Mouse (Mus musculus): ENCODE data around the gene Timp4.

Timp4 gene

DNA sequence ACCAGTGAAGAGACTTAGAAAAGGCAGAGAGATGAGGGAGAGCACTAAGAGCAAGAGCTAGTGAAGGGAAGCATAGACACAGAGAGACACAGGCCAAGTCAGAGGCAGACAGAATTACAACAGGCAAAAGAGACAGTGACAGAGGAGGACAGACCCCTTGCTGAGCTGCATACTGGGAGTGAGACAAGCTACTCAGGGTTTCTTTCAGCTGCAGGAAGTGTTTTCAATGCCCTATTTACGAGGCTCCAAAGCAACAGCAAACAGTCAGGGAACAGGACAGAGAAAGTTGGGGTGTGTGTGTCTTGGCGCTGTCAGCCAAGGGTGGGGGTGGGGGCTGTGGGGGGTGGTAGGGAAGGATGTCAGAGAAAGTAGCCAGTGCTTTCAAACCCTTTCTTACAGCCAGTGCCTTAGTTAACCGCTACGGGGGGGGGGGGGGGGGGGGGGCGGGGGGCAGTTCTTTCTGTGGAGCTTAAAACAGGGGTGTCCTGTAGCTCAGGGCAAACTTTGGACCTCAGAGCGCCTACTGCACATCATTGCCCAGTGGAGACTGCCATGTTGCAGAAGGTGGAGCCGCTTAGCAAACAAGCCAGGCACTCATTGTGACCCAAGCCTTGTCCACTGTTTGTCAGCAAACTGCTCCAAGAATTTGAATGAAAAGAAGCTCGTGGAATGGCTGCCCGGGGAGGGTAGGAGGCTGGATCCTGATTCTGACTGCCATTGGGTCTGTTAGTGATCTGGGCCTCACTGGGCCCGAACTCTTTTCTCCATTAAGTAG lies at the start of gene Timp4:
Timp4 (minus strand) TSS at position 107 of the 775 bp plus-strand sequence.
- CTCF ChIA-PET: interaction anchor here (0.7 kb wide), 1 partner anchor 29 kb away, joined by 3 read pairs; no protein-coding TSS in a partner anchor

DNA sequence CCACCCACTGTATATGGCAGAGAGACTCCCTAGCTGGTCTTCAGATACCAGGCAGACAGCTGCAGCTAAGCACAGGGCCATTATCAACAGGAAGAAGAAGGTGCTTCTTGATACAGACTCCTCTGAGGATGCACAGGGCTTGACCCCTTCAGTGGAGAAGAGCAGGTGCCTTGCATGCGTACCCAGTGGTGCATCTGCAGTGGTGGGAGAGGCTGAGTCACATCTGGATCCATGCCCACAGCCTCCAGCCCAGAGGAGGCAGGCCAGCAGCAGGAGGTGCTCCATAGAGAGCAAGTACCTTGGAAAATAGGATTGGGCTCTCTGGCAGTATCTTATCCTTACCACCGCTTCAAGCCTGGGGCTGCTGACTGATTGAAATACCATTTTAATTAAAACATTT lies 41.9 kb upstream of the Timp4 start:
- CTCF ChIA-PET: no interaction called here

DNA sequence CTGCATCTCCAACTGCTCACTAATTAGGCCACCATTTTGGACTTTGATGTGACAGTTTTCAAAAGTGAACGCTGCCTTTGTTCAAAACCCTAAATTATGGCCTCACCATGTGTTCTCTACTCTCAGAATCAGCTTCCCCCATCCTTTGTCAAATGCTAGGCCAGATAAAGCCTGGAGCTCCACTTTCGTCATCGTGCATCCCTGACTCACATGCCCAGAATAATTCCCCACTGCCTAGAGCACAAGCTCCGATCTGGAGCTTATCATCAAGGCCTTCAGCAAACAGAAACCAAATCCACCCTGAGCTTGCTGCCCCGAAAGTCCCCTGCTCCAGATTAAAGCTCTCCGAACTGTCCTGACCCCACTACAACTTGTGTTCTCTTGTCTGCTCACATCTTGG lies 40.6 kb upstream of the Timp4 start:
- CTCF ChIA-PET: no interaction called here

DNA sequence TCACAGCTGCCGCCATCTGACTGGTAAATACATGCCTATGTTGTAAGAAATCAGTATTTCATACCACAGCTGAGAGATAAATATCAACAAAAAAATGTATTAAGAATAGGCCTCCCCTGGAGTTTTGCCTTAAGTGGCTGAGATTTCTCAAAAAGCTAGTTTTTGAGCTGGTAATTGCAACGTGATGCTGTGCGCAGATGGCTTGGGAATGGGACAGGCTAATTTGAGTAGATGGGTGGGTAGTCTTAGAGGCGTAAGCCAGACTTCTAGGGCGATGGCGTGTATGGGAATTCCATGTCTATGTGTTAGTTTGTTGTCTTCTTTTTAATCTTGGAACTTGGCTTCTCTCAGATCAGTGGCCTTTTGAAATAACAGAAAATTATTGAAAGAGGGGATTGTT lies 39.8 kb upstream of the Timp4 start:
- CTCF ChIA-PET: no interaction called here

DNA sequence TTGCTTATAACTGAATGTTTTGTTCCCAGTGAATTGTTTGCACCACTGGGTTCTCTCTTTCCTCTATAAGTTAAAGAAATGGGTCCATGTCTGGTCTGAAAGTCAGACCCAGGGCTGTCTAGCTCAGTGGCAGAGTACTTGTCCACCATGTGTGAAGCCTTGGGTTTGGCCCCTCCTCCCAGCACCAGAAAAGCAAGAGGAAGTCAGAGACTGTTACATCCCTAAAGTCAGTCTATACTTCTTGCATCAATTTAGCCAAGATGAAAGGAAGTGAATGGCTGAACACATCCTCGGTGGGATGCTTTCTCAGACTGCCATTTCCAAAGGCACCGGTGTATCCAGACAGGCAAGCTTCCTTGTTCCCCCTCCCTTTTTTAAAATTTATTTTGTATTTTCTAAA lies 39.1 kb upstream of the Timp4 start:
- CTCF ChIA-PET: no interaction called here

DNA sequence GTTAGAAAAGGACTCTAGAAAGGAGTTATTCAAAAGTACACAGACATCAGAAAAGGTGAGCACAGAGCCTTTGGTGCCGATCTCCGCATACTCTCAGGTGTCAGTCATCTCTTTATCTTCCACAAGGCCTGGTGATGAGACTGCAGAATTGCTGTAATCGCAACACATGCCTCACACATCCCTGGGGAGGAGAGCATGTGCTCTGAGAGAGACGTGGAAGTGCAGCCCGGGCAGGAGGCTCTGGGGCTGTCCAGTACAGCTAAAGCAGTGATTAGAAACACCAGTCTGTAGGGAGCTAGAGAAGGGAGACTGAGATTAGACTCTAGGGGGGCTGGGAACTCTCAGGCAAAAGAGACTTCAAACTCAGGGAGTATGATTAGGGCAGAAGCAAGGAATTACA lies 38.6 kb upstream of the Timp4 start:
- CTCF ChIA-PET: no interaction called here

DNA sequence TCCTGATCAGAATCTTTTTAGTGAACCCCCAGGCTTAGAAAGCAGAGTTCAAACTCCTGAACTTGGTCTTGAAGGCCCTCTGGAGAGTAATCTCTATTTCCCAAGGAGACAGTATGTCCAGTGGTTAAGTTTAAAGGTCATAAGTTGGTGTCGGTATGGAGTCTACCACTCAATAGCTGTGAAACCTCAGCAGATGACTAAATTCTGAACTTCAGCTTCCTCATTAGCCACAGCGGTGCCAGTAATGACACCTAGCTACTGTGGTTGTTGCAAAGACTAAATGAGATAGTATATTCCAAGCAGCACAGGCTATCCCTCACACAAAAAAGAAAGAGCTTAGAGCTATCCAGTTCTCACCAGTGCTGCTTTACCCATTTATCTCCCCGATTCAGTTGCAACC lies 36.2 kb upstream of the Timp4 start:
- CTCF ChIA-PET: no interaction called here

DNA sequence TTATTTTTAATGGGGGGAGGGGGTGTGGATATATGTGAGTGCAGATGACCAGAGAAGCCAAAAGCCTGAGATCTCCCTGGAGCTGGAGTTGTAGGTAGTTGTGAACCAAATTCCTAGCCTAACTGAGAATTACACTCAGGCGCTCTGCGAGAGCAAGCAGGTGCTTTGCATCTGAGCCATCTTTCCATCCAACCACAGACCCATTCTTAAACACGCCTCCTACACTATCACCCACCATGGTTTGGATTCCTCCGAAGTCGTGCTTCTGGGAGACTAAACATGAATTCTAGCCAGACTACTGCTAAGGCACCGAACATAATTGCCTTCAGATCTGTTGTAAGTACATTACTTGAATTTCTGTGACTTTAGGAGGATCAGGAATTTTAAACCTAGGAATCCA lies 34.4 kb upstream of the Timp4 start:
- CTCF ChIA-PET: no interaction called here

DNA sequence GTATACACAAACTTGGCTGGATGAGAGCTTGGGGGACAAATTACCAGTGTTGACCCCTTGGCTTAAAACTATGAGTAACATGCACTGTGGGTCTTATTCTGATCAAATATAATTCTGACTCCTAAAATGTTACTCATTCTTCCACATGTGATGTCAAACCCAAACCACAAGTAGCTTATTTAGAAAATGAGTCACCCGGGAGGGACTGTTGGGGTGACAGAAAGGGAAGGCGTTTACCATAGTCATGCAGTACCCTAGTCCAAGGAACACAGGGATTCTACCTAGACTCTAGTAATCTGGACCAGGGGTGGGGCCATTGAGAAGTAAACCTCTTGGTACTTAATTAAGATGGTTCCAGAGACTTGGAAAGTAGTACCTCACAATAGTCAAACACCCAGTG lies 32.1 kb upstream of the Timp4 start:
- CTCF ChIA-PET: no interaction called here

DNA sequence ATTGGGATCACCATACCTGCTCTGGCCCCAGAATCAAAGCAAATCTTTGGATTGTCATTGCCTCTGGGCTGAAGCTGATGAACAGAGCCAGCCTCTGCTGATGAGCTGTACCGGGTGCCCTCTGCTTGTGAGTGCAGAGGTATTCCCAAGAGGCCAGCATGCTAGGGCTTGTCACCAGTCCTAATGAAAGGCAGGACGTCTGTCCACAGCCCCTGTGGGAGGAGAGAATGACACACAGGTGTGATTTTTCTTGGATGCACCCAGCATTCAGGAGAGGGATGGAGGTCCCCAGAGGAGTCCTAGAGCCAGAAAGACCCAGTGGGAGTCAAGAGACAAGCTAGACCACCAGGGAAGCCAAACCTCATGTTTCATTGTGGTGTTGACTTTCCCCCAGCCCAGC lies 27.6 kb upstream of the Timp4 start:
- CTCF ChIA-PET: no interaction called here

DNA sequence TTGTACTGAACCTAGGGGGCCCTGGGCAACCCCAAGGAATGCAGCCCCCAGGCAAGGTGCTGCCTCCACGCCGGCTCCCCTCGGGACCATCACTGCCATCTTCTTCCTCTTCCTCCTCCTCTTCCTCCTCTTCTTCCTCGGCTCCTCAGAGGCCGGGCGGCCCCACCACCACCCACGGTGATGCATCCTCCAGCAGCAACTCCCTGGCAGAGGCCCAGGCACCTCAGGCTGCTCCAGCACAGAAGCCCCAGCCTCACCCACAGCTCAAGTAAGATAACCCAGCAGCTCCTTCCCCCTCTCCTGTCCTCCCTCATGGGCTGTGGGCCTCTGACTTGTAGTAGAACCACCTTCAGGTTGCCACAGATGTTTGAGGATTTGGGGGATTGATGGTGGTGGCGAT lies 26.1 kb upstream of the Timp4 start:
- CTCF ChIA-PET: no interaction called here

DNA sequence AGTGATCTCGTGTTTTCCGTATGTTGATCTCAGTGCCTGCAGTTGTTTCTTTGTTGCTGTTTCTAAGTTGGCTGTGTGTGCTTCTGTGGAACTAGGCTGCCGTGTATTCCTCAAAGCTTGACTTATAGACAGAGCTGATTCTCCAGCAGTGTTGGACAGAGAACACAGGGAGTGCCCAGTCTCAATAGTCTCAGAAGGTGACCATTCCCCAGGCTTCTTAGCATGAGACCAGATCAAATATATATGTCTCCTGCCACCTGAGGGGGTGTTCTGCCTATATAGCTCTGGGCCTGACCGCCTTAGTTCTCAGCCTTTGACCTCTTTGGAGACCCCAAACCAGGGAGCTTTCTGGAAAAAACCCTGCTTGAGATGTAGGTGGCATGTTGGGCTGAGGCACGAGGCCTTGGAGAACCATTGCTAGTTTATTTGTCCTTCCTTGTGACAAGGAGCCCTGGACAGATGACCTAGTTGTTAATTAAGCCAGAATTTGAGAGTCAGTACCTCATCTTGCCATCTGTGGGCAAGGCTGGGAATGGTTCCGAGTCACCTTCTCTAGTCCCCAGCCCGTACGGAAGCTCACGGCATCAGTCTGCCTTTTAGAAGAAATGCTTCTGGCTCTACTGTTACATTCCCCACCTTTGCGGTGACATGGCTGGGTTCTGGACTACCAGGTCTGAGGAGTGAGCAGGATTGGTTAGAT lies 23.3 kb upstream of the Timp4 start:
- CTCF ChIA-PET: no interaction called here

DNA sequence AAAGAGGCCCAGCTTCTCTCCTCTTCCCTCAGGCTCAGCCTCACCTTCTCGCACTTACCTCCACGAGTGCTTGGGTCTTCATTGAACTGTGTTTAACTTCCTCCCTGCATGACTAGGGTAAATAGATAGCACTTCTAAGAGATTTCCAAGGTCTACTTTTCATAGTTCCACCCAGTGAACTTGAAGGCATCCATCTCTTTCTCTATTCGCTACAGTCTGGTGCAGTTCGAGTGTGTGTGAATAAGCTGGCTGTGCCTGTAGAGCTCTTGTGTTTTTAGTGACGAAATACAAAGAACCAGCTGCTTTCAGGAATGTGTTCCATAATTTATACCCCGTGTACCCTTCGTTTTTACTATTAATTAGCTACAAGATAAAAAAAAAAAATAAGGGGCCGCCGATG lies 22.7 kb upstream of the Timp4 start:
- CTCF ChIA-PET: interaction anchor here (1.0 kb wide), 1 partner anchor 14 kb away, joined by 5 read pairs; no protein-coding TSS in a partner anchor

DNA sequence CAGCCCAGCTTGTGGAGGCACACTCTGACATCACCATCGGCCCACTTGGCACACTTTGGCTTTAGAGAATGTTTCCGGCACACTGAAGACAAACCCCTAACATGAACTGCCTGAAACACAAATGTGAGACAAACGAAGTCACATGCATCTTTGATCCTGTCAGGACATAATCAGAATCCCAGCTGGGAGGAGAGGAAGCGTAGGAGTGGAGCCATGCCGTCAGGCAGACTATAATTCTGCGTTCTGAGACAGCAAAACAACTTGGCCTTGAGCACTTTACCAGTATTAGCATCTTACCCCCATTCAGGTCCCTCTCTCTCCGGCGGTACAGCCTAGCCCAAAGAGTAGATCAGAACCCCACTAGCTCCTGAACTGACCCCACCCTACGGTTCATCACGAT lies 21.3 kb upstream of the Timp4 start:
- CTCF ChIA-PET: interaction anchor here (1.0 kb wide), 1 partner anchor 12 kb away, joined by 5 read pairs; no protein-coding TSS in a partner anchor

DNA sequence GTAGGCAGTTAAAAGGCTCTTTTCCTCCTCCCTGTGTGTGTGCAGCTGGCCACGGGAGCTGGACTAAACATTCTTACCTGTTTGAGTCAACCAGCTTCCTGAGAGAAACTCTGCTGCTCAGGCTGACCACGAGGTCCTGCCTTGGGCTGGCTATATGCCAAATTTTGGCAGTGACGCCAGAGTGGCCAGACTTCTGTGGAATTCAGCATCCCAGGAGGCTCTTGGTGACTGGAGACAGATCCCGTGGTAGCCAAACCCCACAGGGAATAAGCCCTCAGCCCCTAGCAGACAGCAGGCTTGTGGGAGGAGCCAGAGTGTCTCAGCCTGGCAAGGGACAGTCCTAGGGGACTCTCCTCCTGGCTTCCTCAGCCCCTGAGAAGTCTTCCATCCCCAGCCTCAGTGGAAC lies 19.9 kb upstream of the Timp4 start:
- CTCF ChIA-PET: no interaction called here

DNA sequence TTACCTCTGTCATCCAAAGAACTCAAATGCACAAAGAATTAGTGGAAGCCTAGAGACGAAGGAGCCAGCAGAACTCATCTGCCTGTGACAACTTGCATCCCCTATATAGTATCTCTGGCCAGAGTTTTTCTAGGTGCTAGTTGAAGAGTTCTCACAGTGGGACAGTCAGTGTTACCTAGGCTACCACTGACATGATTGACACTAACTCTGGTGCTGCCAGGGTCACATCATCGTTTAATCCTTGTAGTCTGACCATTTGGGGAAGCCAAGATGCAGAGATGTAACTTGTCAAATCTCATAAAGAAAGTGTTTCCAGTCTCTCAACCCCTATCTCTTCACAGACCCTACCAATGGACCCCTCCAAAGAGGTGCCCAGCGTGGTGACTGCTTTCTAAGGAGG lies 19.3 kb upstream of the Timp4 start:
- CTCF ChIA-PET: no interaction called here

DNA sequence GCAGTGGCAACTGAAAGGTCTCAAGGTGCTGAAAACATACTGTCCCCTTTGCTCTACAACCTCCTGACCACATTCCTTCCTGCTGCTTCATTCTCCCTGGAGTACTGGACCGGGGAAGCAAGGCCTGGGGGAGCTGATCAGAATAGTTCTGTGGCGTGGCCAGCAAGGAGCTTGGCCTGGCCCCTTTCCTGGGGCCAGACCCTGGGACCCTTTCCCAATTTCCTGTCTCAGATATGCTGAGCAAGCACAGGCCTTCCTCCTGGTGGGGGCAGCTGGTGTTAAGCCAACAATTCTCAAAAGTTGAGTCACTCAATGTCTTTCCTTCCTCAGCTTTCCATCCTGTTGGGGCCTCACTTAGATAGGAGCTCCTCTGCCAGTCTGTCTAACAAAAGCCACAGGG lies 18.1 kb upstream of the Timp4 start:
- CTCF ChIA-PET: no interaction called here

DNA sequence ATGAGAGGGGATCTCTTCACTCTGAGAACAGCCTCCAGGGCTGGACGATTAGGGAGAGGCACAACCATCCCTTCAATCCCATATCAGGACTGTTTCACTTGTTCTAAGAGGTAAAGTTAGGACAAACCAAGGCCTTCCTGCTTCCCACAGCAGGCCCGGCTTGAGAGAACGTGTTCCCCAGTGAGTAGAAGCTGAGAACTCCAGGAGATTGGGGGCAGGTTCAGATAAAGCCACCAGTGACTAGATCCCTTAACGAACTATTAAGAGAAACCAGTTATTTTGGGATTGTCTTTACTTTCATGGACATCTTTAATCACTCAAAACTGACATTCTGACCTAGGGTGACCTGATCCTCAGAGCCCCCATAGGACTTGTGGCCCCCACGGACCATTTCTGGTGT lies 17.6 kb upstream of the Timp4 start:
- CTCF ChIA-PET: no interaction called here

DNA sequence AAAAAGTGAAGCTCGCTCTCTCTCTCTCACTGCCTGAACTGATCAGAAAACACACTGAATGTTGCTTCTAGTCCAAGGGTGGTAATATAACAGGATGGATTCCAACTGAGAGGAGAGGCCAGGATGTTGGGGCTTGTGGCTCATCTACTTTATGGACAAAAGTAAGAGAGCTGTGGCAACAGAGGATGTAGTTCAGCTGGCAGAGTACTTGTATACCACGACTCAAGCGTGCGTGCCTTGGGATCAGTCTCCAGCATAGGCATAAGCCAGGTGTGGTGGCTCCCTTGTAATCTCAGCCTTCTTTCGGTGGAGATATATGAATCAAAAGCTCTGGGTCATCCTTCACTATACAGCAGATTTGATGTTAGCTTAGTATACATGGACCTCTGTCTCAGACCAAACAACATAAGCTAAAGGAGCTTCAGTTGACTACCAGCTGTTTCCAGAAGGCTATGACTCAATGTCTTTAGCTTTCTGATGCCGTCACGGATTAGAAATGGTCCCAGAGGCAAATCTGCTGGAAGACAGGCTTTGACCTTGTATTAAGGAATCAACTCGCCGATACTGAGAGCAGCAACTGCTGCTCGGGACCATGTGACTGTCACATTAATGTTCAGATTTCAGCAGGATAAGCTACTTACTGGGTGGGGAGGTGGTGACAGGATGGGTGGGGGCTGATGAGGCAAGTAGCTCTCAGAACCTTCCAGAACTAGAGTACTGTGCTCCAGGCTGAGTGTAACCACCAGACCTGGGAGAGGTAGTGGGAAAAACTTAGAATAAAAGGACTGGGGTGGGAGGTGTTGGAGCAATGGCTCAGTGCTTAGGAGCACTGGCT lies 16.8 kb upstream of the Timp4 start:
- CTCF ChIA-PET: interaction anchor here (0.6 kb wide), 1 partner anchor 1301 kb away, joined by 18 read pairs; no protein-coding TSS in a partner anchor

DNA sequence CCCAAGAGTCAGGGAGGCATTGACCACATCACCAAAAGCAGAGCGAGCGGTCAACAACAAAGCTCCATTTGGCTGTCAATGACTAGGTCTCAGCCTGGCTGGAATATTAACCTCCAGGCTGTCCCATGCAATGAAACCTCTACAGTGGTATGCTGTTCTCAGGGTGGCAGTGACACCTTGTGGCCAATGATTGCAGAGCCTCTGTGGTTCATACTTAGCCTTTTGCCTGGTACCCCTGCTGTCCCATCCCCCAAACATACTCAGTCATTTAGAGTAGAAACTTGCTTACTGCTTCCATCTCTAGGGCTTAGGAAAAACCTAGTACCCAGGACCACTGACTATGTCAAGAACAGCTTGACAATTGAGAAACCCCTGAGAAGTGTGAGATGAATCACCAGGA lies 15.9 kb upstream of the Timp4 start:
- CTCF ChIA-PET: interaction anchor here (0.6 kb wide), 1 partner anchor 49 kb away, joined by 3 read pairs; no protein-coding TSS in a partner anchor

DNA sequence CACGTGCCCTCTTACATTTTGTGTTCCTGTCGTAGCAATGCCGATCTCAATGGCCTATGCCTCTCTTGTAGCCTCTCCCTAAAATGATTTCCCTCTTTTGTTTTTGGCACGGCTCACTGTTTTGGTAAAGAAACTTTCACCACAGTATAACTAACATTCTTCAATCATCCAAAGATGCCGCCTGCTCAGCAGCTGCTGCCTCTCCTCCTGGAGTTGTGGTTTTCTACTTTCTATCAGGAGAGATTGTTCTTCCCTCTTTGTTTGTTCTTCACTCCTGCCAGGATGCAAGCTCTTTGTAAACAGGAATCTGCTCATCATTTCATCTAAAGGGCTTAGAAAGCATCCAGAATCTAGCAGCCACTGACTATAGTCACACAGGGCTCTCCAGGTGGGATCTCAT lies 14.8 kb upstream of the Timp4 start:
- CTCF ChIA-PET: no interaction called here

DNA sequence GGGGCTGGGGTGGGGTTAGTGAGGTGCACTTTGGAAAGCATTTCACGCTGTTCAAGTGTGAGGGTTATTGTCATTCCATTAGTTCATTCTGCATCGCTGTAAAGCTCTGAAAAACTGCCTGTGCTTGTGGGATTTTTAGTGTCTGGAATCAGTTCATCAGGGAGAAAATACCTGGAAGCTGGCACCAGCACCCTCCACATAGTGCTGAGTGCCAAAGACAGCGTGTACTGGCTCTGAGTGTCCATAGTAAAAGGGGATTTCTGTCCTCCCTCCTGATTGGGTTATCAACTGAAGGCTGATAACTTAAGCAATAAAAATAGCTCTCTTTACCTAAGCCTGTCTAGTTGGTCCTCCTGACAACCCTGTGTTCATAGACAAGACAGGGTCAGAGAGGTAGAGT lies 8.5 kb upstream of the Timp4 start:
- CTCF ChIA-PET: interaction anchor here (0.5 to 1.2 kb wide), 2 partner anchors 14 to 33 kb away, joined by 5 read pairs; no protein-coding TSS in a partner anchor

DNA sequence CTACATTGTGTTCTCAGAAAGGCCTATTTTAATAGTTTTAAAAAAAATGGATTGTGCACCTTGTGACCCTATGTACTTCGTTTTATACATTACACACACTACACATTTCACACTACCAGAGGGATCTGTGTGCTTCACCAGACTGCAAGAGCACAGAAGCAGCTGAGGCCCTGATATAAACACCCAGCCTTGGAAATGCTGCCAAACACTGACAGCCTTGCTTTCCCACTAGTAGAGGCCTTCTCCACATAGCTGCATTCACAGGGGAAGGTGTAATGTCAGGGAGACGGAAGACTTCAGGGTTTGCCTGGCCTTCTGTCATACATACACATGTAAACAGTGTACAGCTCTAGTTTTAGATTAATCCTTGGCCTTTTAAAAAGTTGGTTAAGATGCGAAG lies 3.2 kb upstream of the Timp4 start:
- CTCF ChIA-PET: no interaction called here
